Mouse (Mus musculus) thymus, adult 2 months (tissue): Measurements from ENCODE around the gene Zranb1.

Source experiments
- CTCF ChIP-seq: fragments of 200-500 bp; IDR thresholded peaks from 2 replicates; pipeline ENCODE4 v1.5.1; 2012; ENCODE audit warnings: mild to moderate bottlenecking, control low read depth, low read length, moderate library complexity, borderline replicate concordance; ENCODE audit not compliant: control insufficient read depth, poor library complexity, insufficient read depth; ENCODE audit errors: extremely low read depth
- POLR2A ChIP-seq: fragments of 200-500 bp; IDR thresholded peaks from 2 replicates; pipeline ENCODE4 v1.6.1; 2012; ENCODE audit warnings: mild to moderate bottlenecking, low read length, control low read depth, moderate library complexity; ENCODE audit not compliant: control insufficient read depth, poor library complexity, insufficient read depth; ENCODE audit errors: extremely low read depth

DNA sequence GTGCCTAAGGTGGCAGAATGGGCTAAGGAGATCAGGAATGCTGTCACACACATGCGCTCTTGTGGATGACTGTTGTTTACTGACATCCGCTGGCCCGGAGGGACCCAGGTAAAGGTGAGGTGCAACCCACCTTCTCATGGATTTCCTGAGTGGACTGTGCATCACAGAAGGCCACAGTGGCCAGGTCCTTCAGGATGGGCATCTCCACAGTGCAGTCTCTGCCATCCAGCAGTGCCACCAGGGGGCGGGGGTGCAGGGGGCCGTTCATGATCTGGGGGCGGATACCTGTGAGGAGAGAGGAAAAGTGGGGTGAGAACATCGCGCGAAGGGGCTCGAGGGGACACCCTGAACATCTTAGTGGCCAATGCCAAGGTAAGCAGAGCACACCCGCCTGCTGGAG is 68.1 kb downstream of the Zranb1 start:
- TF ChIP-seq CTCF, result no peak
- TF ChIP-seq POLR2A, result no peak
